Mouse (Mus musculus) midbrain, embryonic 15.5 days (tissue): Measurements from ENCODE around the gene Rtl9. TPM values are rescaled to one million over a fixed set of nuclear protein-coding genes. Genes with fewer than 3 reads are reported as not detected.

Experiments used
- ATAC-seq: fragments of 200-750 bp; cut with Nextera tagmentation; replicated peaks from 2 replicates; pipeline ENCODE4 v1.8.0; 2017; ENCODE audit warnings: moderate TSS enrichment
- H3K27ac ChIP-seq: fragments of 300-500 bp; sonication (generic); 2 replicates; pipeline ENCODE4 v1.5.1; 2015; ENCODE audit warnings: mild to moderate bottlenecking, inconsistent platforms
- H3K27me3 ChIP-seq: fragments of 300-500 bp; sonication (generic); replicated peaks from 2 replicates; pipeline ENCODE4 v1.6.1; 2015; ENCODE audit warnings: inconsistent platforms
- H3K36me3 ChIP-seq: fragments of 300-500 bp; sonication (generic); replicated peaks from 2 replicates; pipeline ENCODE4 v1.6.1; 2015; ENCODE audit warnings: inconsistent platforms
- H3K4me1 ChIP-seq: fragments of 300-500 bp; sonication (generic); 2 replicates; pipeline ENCODE4 v1.6.1; 2015; ENCODE audit warnings: inconsistent platforms
- H3K4me2 ChIP-seq: fragments of 300-500 bp; sonication (generic); 2 replicates; pipeline ENCODE4 v1.6.1; 2015; ENCODE audit warnings: inconsistent platforms, mild to moderate bottlenecking, moderate library complexity
- H3K4me3 ChIP-seq: fragments of 300-500 bp; sonication (generic); 2 replicates; pipeline ENCODE4 v1.5.1; 2015; ENCODE audit warnings: mild to moderate bottlenecking, inconsistent platforms
- H3K9ac ChIP-seq: fragments of 300-500 bp; sonication (generic); 2 replicates; pipeline ENCODE4 v1.6.1; 2015; ENCODE audit warnings: mild to moderate bottlenecking, inconsistent platforms
- H3K9me3 ChIP-seq: fragments of 300-500 bp; sonication (generic); 2 replicates; pipeline ENCODE4 v1.6.1; 2016; ENCODE audit warnings: inconsistent platforms
- WGBS: fragments of 180-500 bp; shearing (Covaris S2); methylation state at CpG from one replicate; pipeline ENCODE4 v1.1.7; 2015; ENCODE audit warnings: mixed read lengths; 5-methylcytosine and 5-hydroxymethylcytosine counted together
- polyA plus RNA-seq: library from polyadenylated mRNA; unstranded; fragments of >200 nt; fragmentation: Nextera tagmentation; extraction: Ambion mirVana; gene quantifications from 2 replicates; pipeline ENCODE4 v1.2.1, GENCODE M21; 2015

Rtl9 gene
- 0.59 and 0.72 TPM in 2 replicates for polyA plus RNA-seq

DNA sequence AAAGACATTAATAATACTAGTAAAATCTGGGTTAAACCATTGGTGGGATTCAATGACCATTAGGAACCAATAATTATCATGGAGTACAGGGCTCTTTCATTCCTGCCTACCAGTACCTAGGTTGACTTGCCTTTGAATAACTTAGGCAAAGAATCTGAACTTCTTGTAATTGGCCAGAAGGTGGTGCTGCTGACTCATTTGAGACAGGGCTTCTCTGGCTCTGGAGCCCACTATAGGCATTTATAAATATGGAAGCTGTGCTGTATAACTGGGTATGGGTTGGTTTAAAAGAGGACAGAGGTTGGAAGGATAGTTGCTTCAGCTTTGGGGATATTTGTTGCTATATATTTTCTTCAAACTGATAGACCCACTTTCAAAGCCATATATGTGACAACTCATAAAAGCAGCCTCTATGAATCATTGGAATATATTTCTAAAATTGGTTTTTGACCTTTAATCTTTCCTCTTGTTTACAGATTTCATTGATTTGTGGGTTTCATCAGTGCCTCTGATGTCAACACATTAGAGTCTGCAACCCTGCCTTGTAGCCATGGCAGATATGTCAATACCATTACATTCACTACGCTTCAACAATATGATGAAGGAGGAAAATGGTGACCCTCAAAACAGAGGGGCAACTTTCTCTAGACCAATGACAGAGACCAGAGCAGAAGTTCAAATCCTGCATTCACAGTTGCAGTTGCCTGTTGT, at the start of gene Rtl9:
Rtl9 (plus strand) TSS at position 551 of the 711 bp plus-strand sequence.
- WGBS: 97% methylated on average over 1 of the region's 1 CpGs
- Histone ChIP-seq H3K9ac (no peak within 1 kb of the TSS), H3K27me3 (peaks cover 7% of the 10 kb centered on the region), H3K4me1 (no peaks in the 10 kb centered on the region), H3K27ac (no peak within 1 kb of the TSS), H3K9me3 (no peaks in the 10 kb centered on the region), H3K36me3 (no peaks in the 10 kb centered on the region), H3K4me3 (no peak within 1 kb of the TSS), H3K4me2 (no peak within 1 kb of the TSS)
- peak; percentile 79 for ATAC-seq

- Histone ChIP-seq H3K9ac (no peak overlapping the region), H3K27me3 (peaks cover 9% of the 10 kb centered on the region), H3K36me3 (no peaks in the 10 kb centered on the region), H3K9me3 (no peaks in the 10 kb centered on the region), H3K4me1 (no peaks in the 10 kb centered on the region), H3K4me3 (no peak overlapping the region), H3K4me2 (no peak overlapping the region), H3K27ac (no peak overlapping the region)
- ATAC-seq: no peak
These were observed 47.9 kb upstream of the Rtl9 start for GRCm38 (mm10) chrX:143051478-143051877.

GRCm38 (mm10) chrX:143051921-143052320, 47.5 kb upstream of the Rtl9 start:
- no peak overlapping the region for H3K4me3 ChIP-seq
- WGBS: 75% methylated on average over 4 of the region's 4 CpGs
- H3K9ac ChIP-seq: no peak overlapping the region
- no peak overlapping the region for H3K27ac ChIP-seq
- no peaks in the 10 kb centered on the region for H3K9me3 ChIP-seq
- H3K4me2 ChIP-seq: no peak overlapping the region
- H3K36me3 ChIP-seq: no peaks in the 10 kb centered on the region
- ATAC-seq: no peak
- H3K27me3 ChIP-seq: peaks cover 9% of the 10 kb centered on the region
- H3K4me1 ChIP-seq: no peaks in the 10 kb centered on the region

GRCm38 (mm10) chrX:143058829-143059228, 40.6 kb upstream of the Rtl9 start:
- Histone ChIP-seq H3K4me1 (no peaks in the 10 kb centered on the region), H3K27me3 (peaks cover 17% of the 10 kb centered on the region), H3K4me2 (peak overlapping the region; percentile 36), H3K9ac (no peak overlapping the region), H3K4me3 (no peak overlapping the region), H3K36me3 (no peaks in the 10 kb centered on the region), H3K9me3 (no peaks in the 10 kb centered on the region), H3K27ac (no peak overlapping the region)
- WGBS: 17% methylated on average over 12 of the region's 12 CpGs
- peak; percentile 83 for ATAC-seq

DNA sequence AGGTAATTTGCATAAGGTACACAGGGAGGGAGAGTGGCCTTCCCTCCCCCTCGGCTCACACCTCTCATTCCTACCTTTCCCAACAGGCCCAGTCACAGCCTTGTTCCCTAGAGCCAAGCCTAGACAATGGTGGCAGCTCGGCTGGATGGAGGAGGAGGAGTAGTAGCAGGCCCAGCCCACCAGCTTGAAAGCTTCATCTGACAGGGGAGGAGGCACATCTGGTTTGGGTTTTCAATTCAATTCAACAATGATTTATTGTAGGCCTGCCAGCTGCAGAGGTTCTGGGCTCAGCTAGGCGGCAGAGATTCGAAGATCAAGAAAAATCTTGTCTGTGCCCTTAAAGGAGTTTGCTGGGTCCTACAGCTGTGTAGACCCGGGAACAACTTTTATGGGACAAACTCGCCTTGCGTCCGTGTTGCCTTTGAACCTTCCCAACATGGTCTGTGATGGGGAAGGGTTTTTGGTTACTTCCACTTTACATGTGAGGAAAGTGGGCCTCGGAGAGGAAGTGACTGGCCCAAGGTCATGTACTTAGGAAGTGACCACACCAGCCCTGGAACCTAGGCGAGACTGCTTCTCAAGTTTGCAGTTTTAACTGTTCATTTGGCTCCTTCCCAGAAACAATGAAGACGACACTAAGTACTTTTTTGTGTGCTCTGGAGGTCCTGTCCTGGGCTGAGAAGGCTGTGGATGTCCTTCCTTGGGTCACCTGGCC, 36.6 kb upstream of the Rtl9 start:
- no peak overlapping the region for H3K4me2 ChIP-seq
- H3K4me1 ChIP-seq: no peaks in the 10 kb centered on the region
- H3K9me3 ChIP-seq: no peaks in the 10 kb centered on the region
- ATAC-seq: no peak
- peaks cover 14% of the 10 kb centered on the region for H3K27me3 ChIP-seq
- H3K9ac ChIP-seq: no peak overlapping the region
- no peaks in the 10 kb centered on the region for H3K36me3 ChIP-seq
- no peak overlapping the region for H3K27ac ChIP-seq
- no peak overlapping the region for H3K4me3 ChIP-seq
- 78% methylated on average over 11 of the region's 11 CpGs for WGBS

DNA sequence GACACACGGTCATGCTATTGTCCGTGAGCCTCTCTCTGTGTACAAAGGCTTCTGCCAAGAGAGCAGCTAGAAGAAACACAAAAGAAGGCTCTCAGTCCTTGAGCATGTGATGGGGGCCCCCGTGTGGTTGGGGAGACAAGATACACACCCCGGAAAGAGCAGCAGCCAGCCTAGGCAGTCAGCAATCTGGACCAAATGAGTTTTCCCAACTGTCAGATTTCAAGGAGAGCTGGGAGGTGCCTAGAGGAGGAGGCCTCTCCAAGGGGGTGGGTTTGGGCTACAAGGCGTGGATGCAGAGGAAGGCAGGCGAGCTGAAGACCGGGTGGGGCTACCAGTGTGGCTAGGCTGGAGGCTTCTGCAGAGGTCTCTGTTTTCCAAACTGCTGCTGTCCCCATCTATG, 35.6 kb upstream of the Rtl9 start:
- H3K9me3 ChIP-seq: no peaks in the 10 kb centered on the region
- 51% methylated on average over 7 of the region's 7 CpGs for WGBS
- no peak for ATAC-seq
- H3K27me3 ChIP-seq: peaks cover 14% of the 10 kb centered on the region
- H3K27ac ChIP-seq: no peak overlapping the region
- no peak overlapping the region for H3K4me2 ChIP-seq
- H3K36me3 ChIP-seq: no peaks in the 10 kb centered on the region
- no peaks in the 10 kb centered on the region for H3K4me1 ChIP-seq
- H3K4me3 ChIP-seq: no peak overlapping the region
- H3K9ac ChIP-seq: no peak overlapping the region

- 74% methylated on average over 9 of the region's 9 CpGs for WGBS
- no peak for ATAC-seq
- Histone ChIP-seq H3K36me3 (no peaks in the 10 kb centered on the region), H3K4me3 (no peak overlapping the region), H3K4me1 (no peaks in the 10 kb centered on the region), H3K4me2 (no peak overlapping the region), H3K9me3 (no peaks in the 10 kb centered on the region), H3K9ac (no peak overlapping the region), H3K27ac (no peak overlapping the region), H3K27me3 (peaks cover 10% of the 10 kb centered on the region)
These were observed 35.1 kb upstream of the Rtl9 start for GRCm38 (mm10) chrX:143064288-143064687.

- Histone ChIP-seq H3K9me3 (no peaks in the 10 kb centered on the region), H3K27me3 (peaks cover 6% of the 10 kb centered on the region; the same call in 1 of the 2 replicates), H3K36me3 (no peaks in the 10 kb centered on the region), H3K4me1 (no peaks in the 10 kb centered on the region), H3K27ac (no peak overlapping the region), H3K4me2 (no peak overlapping the region), H3K9ac (no peak overlapping the region), H3K4me3 (no peak overlapping the region)
- 0 out of 2 replicates have a peak, but pooled peaks have one; percentile 27 for ATAC-seq
- WGBS: 55% methylated on average over 17 of the region's 17 CpGs
These were observed 32.9 kb upstream of the Rtl9 start for GRCm38 (mm10) chrX:143066320-143067114.

DNA sequence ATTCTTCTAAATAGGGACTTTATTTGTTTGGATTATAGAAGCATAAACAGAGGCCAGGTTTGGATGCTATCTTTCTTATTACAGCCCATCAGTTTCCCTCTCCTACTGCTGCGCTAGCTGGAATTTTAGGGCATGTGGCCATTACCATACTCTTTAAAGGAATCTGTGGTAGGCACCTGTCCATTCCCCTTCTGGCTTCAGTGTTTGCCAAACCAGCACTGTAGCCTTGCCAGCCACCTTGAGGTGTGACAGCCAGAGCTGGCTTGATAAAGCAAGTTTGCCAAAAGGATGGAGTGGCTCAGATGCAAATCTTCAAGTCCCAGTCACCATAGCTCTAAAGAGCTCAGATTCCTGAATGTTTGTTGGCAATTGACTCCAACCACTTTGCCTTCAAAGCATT, 32.3 kb upstream of the Rtl9 start:
- ATAC-seq: no peak

GRCm38 (mm10) chrX:143067576-143067975, 31.8 kb upstream of the Rtl9 start:
- Histone ChIP-seq H3K4me2 (no peak overlapping the region), H3K4me1 (no peaks in the 10 kb centered on the region), H3K36me3 (no peaks in the 10 kb centered on the region), H3K27ac (no peak overlapping the region), H3K9me3 (no peaks in the 10 kb centered on the region), H3K27me3 (peaks cover 5% of the 10 kb centered on the region; the same call in 1 of the 2 replicates), H3K9ac (no peak overlapping the region), H3K4me3 (no peak overlapping the region)
- 77% methylated on average over 5 of the region's 5 CpGs for WGBS
- ATAC-seq: no peak

More for the DNA sequence above, 32.3 kb upstream of the Rtl9 start:
- no peak overlapping the region for H3K4me3 ChIP-seq
- H3K27ac ChIP-seq: no peak overlapping the region
- no peak overlapping the region for H3K9ac ChIP-seq
- H3K36me3 ChIP-seq: no peaks in the 10 kb centered on the region
- peaks cover 6% of the 10 kb centered on the region; the same call in 1 of the 2 replicates for H3K27me3 ChIP-seq
- whole genome bisulfite sequencing: 90% methylated on average over 1 of the region's 1 CpGs
- H3K9me3 ChIP-seq: no peaks in the 10 kb centered on the region
- H3K4me1 ChIP-seq: no peaks in the 10 kb centered on the region
- no peak overlapping the region for H3K4me2 ChIP-seq

GRCm38 (mm10) chrX:143080458-143081336, 18.7 kb upstream of the Rtl9 start:
- no peak overlapping the region for H3K27ac ChIP-seq
- H3K4me3 ChIP-seq: peak overlapping the region; percentile 34
- ATAC-seq: peak; percentile 89
- H3K9ac ChIP-seq: peak overlapping the region; percentile 25; the same call in 1 of the 2 replicates
- H3K4me1 ChIP-seq: no peaks in the 10 kb centered on the region; the same call in 1 of the 2 replicates
- no peaks in the 10 kb centered on the region for H3K9me3 ChIP-seq
- H3K36me3 ChIP-seq: no peaks in the 10 kb centered on the region
- peaks cover 36% of the 10 kb centered on the region for H3K27me3 ChIP-seq
- H3K4me2 ChIP-seq: peak overlapping the region; percentile 55
- 24% methylated on average over 23 of the region's 23 CpGs for WGBS
